Mouse (Mus musculus): ENCODE measurements around the gene Erbb3.
A peak's percentile ranks its signal among the peaks of the same experiment; 100 is the strongest.
"Not testable (repeated sequence)": the region's sequence is repeated elsewhere in the genome, so short reads cannot be mapped to it uniquely, and the experiment has no call there.

Gene Erbb3

GRCm38 (mm10) chr10:128563544-128563943 lies 25.9 kb downstream of the Erbb3 start:
- no peak for DNase-seq (ENCODE audit: low read depth in 2 of 2, low spot score in 2 of 2)

- no peak for DNase-seq (ENCODE audit: low read depth in 2 of 2, low spot score in 2 of 2)
Measured at GRCm38 (mm10) chr10:128556963-128557362, 32.5 kb downstream of the Erbb3 start.

GRCm38 (mm10) chr10:128556286-128556685 lies 33.2 kb downstream of the Erbb3 start:
- DNase-seq (ENCODE audit: low read depth in 2 of 2, low spot score in 2 of 2), result no peak

DNA sequence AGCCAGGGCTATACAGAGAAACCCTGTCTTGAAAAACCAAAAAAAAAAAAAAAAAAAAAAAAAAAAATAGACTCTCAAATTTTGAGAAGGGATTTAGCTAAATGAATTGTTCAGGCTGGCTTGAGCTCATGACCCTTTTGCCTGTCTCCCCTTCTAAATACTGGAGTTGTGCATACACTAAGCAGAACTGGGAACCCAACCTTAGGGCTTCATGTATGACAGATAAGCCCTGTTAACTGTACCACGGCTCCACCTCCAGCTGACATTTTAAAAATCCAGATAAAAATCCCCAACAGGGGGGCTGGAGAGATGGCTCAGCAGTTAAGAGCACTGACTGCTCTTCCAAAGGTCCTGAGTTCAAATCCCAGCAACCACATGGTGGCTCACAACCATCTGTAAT lies 33.9 kb downstream of the Erbb3 start:
- DNase-seq (ENCODE audit: low read depth in 2 of 2, low spot score in 2 of 2), result not testable (repeated sequence)

GRCm38 (mm10) chr10:128550144-128550823 lies 39.2 kb downstream of the Erbb3 start:
- DNase-seq (ENCODE audit: low read depth in 2 of 2, low spot score in 2 of 2), result not testable (repeated sequence)

DNA sequence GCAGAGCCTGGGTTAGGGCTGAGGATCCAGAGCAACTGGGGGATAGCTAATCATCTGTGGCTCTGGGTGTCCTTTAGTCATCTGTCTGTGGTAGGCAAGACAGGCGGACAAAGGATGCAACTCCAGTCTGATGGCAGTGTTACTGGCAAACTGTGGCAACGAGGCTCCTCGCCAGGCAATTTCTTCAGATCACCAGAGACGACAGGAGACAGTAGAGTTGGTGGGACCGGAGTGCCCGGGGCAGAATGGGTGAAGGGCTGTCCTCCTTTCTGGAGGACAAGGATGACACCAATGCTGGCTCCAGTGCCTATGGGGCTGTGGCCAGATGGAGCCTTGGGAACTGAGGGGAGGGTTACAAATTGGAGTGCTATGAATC lies 39.8 kb downstream of the Erbb3 start:
- DNase-seq (ENCODE audit: low read depth in 2 of 2, low spot score in 2 of 2), result not testable (repeated sequence)

- DNase-seq (ENCODE audit: low read depth in 2 of 2, low spot score in 2 of 2), result peak; percentile 90 to 93
Measured at GRCm38 (mm10) chr10:128548947-128549681, 40.3 kb downstream of the Erbb3 start, which contains the start of gene Rpl41. Rpl41 (minus strand) TSS chr10:128549305.

GRCm38 (mm10) chr10:128548051-128548791 lies 41.2 kb downstream of the Erbb3 start:
- DNase-seq (ENCODE audit: low read depth in 2 of 2, low spot score in 2 of 2), result not testable (repeated sequence)

DNA sequence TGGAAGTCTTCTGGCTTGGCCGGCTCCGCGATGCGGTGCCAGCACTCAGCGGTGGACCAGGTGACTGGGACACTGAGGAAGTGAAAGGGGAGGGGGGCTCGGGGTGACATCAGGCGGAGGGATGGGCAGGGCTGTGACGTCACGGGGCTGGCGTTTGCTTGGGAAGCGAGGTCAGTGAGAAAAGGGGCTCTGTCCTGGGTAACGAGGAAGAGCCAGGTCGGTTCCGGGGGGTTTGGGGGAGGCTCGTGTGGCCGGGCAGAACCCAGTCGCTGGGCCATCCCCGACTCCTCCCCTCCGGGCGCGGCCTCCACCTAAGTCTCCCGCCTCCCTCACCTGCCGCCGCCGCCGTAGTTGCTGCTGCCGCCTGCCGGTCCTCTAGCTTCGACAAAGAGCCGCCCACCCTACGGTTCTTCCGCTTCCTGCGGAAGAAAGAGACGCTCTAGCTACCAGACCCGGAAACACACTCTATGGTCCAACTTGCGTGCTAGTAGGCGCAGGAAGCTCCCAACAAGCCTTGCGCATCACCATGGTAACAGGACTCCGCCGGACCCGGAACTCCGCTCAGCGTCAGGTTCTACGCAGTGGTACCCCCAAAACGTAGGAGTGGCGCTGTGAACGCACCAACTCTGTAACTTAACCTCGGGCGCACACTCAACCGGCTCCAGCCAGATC lies 42.0 kb downstream of the Erbb3 start, which contains the start of gene Zc3h10:
Gene Zc3h10 (minus strand): TSS at position 414 of the 672 bp plus-strand sequence.
- DNase-seq (ENCODE audit: low read depth in 2 of 2, low spot score in 2 of 2), result peak; percentile 93 to 95

- DNase-seq (ENCODE audit: low read depth in 2 of 2, low spot score in 2 of 2), result no peak
Measured at GRCm38 (mm10) chr10:128546787-128547186, 42.7 kb downstream of the Erbb3 start.

DNA sequence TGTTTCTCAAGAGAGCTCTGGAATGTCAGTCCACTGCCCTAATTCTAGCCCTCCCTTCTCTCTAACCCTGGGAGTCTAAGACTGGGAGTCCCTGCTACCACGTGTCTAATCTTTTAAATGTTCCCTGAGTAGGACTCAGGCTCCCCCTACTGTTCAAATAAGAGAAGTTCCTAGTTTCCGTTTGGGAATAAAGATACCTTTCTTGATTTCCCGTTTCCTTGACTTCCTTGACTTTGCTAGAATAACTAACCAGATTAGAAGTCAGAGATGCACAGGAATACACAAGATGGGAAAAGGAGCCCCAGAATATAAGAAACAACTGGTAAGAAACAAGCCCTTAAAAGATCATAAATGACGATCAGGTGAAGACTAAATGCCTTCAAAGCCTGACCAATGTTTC lies 43.1 kb downstream of the Erbb3 start:
- peak in 1 of 2 experiments; percentile 33 for DNase-seq (ENCODE audit: low read depth in 2 of 2, low spot score in 2 of 2)

DNA sequence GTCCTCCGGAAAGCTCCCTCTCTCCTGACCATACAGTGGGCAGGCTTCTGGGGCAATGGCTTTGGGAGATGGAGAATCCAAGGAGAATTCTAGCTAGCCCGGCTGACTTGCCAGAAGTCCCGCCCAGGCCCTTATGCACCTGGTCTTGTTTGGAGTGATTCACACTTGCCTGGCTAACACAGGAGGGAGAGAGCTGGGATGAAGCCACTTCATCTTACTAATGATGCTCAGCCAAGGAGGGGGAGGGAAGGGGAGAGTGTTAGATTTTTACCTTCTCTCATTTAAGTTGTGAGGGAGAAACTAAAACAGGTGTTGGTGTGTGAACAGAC lies 43.9 kb downstream of the Erbb3 start:
- DNase-seq (ENCODE audit: low read depth in 2 of 2, low spot score in 2 of 2), result no peak

DNA sequence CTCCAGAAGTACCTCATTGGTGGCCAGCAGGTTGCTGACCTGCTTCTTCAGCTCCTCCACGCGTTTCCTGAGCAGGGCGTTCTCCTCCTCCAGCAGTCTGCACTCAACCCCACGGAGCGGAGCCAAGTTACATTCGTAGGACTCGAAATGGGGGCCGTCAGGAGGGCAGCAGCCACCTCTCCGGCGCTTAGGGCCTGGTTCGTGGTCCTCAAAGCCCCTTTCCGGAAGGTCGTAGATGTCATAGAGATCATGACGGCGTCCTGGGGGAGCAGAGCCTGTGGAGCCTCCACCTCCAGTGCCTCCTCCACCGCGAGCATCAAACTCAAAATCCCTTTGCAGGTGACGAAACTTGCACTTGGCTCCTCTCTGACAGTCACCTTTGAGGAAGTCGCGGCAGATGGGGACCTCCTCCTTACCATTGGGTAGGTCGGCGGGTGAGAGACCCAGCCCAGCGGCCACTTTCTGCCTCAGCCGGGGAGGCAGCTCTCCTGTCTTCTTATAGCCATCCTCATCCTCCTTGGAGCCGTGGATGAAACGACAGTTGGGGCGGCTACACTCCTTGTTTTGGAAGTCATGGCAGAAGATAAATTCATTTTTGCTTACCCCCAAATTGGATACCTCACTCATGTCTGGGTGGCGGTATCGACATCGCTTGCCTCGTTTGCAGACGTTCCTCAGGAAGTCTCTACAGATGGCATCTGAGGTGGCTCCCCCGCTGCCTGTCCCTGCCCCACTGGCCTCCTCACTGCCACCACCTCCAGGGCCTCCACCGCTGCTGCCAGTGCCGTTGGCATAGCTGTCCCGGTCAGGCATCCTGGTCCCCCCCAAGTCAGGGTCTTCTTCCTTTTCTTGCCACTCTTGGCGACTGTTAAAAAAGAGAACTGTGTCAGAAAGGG lies 44.5 kb downstream of the Erbb3 start:
- DNase-seq (ENCODE audit: low read depth in 2 of 2, low spot score in 2 of 2), result no peak

DNA sequence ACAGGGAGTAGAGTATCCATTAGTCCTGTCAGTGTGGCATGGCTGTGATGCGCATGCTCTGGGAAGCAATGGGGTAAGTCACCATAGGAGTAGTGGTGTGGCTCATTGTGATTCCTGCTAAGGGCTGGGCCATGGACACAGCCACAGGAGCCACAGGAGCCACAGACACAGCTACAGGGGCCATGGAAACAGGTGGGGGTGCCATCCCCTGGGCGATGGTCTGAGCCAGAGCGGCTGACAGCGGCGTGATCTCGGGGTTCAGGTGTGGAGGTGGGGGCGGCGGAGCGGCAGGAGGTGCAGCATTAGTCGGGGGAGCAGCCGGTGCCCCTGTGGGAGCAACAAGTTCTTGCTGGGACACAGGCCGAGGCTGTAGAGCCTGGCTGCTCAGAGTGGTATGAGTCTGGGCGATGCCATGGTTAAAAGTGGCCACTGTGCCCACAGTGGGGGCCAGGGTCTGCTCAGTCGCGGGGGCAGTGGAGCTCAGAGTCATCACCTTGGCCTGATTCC lies 45.2 kb downstream of the Erbb3 start:
- no peak for DNase-seq (ENCODE audit: low read depth in 2 of 2, low spot score in 2 of 2)

DNA sequence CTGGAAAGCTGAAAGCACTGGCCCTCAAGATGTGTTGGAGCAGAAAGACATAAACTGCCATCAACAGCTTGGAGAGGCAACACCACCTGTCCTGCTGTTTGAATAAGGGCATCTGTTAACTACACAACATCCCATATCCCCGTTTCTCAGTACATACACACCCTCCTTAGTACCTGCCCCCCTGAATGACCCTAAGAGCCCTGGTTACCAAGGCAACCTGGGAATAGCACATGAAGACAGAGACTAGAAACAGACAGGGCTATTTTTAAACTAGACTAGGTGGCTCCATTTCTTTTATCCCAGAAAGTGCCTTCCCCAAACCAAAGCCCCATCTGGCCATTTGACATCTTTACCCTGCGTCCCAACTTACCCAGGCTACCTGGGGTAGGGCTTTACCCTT lies 46.4 kb downstream of the Erbb3 start:
- no peak for DNase-seq (ENCODE audit: low read depth in 2 of 2, low spot score in 2 of 2)

DNA sequence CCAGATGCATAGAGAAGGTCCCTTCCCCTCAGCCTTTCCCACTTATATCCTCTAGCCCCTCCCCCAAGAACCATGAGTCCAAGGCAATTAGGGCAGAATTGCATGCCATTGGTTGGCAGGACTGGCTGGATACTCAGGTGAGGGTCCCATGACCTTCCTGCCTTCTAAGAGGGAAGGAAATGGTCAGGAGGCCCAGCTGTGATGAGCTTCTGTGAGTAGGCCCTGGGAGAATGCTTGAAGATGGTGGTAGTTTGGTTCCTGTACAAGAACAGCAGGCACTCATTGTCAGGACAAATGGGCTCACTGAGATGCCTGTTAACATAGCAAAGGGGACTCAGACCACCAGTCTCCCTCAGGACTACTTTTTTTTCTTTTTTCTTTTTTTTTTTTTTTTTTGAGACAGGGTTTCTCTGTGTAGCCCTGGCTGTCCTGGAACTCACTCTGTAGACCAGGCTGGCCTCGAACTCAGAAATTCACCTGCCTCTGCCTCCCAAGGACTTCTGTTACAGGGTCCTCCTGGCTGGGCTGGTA lies 51.0 kb downstream of the Erbb3 start:
- no peak for DNase-seq (ENCODE audit: low read depth in 2 of 2, low spot score in 2 of 2)

DNA sequence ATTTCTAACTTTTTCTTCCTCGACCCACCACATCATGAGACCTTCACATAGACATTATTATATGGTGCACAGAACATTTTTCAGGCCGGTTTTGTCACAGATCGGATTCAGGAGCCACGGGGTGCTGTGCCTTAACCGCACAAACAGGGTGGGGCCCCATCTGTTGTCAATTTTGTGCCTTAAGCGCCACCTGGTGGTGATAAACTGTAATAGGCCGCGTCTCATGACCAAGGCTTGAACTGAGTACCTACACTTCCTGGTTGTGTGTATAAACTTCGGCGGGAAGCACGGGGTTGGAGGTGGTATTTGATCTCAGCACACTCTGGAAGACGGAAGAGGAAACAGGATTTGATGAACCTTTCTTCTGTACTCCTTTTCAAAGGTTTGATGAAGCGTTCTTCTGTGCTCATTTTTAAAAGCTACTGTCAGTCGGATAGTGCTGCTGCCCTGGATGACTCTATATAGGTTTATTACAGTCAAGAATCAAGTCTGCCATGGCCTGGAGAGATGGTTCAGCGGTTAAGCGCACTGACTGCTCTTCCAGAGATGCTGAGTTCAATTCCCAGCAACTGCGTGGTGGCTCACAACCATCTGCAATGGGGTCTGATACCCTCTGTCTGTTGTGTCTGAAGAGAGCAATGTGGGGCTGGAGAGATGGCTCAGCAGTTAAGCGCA lies 53.0 kb downstream of the Erbb3 start:
- peak; percentile 91 to 95 for DNase-seq (ENCODE audit: low read depth in 2 of 2, low spot score in 2 of 2)

DNA sequence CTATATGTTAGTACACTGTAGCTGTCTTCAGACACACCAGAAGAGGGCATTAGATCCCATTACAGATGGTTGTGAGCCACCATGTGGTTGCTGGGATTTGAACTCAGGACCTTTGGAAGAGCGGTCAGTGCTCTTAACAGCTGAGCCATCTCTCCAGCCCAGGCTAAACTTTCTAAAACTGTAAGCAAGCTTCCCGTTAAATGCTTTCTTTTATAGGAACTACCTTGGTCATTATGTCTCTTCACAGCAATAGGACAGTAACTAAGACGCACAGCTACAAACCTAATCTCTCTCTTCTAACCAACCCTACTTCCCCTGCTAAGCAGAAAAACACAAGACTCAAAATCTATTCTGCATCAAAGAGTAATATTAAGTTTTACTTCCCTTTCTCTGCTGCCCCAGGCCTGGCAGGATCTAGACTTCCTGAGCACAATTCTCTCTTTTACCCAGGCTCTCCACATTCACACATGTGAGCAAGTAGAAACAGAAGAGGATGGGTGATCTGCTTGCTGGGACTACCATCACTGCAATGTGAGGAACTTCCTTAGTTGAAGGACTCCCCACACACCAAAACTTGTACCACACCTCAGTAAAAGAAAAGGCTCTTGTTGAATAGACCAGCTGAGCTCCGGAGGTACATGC lies 53.7 kb downstream of the Erbb3 start:
- DNase-seq (ENCODE audit: low read depth in 2 of 2, low spot score in 2 of 2), result no peak

DNA sequence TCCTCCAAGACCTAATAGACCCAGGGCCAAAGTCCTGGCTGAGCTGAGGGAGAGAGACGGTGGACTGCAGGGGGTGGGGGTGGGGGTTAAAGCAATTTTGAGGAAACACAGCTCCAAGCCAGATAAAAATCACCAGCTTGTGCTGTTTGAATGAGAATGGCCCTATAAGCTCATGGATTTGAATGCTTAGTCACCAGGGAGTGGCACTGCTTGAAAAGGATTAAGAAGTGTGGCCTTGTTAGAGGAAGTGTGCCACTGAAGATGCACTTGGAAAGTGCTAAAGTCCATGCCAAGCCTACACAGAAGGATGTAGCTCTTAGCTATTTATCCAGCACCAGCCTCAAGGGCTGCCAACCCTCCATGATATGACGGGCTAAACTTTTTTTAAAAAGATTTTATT lies 54.2 kb downstream of the Erbb3 start:
- DNase-seq (ENCODE audit: low read depth in 2 of 2, low spot score in 2 of 2), result no peak

All from CD8-positive naive resting alpha-beta T cell, adult 2 months (primary cell).